Mouse (Mus musculus) lung, embryonic 16.5 days (tissue): ENCODE measurements around the gene Gucy1b2. TPM values are rescaled to one million over a fixed set of nuclear protein-coding genes. Genes with fewer than 3 reads are reported as not detected.
A peak's percentile ranks its signal among the peaks of the same experiment; 100 is the strongest.

Source experiments
- ATAC-seq: fragments of 200-750 bp; cut with Nextera tagmentation; 2 replicates; pipeline ENCODE4 v1.8.0; 2017; ENCODE audit warnings: low read depth, mild to moderate bottlenecking, moderate library complexity
- H3K27ac ChIP-seq: fragments of 300-500 bp; sonication (generic); 2 replicates; pipeline ENCODE4 v1.5.1; 2014; ENCODE audit warnings: mild to moderate bottlenecking, control low read depth, low read length
- H3K27me3 ChIP-seq: fragments of 300-500 bp; sonication (generic); 2 replicates; pipeline ENCODE4 v1.6.1; 2014; ENCODE audit warnings: low read depth, low read length, mixed read lengths; ENCODE audit not compliant: control insufficient read depth, insufficient read depth
- H3K36me3 ChIP-seq: fragments of 300-500 bp; sonication (generic); 2 replicates; pipeline ENCODE4 v1.6.1; 2014; ENCODE audit warnings: low read length; ENCODE audit not compliant: control insufficient read depth, insufficient read depth
- H3K4me1 ChIP-seq: fragments of 300-500 bp; sonication (generic); replicated peaks from 2 replicates; pipeline ENCODE4 v1.6.1; 2014; ENCODE audit warnings: low read length, mixed read lengths; ENCODE audit not compliant: control insufficient read depth, insufficient read depth
- H3K4me2 ChIP-seq: fragments of 300-500 bp; sonication (generic); 2 replicates; pipeline ENCODE4 v1.6.1; 2014; ENCODE audit warnings: low read depth, low read length, control low read depth
- H3K4me3 ChIP-seq: fragments of 300-500 bp; sonication (generic); 2 replicates; pipeline ENCODE4 v1.5.1; 2014; ENCODE audit warnings: mild to moderate bottlenecking, low read length, control low read depth
- H3K9ac ChIP-seq: fragments of 300-500 bp; sonication (generic); 2 replicates; pipeline ENCODE4 v1.6.1; 2014; ENCODE audit warnings: low read length, control low read depth
- H3K9me3 ChIP-seq: fragments of 300-500 bp; sonication (generic); 2 replicates; pipeline ENCODE4 v1.6.1; 2016; ENCODE audit warnings: low read length; ENCODE audit not compliant: control insufficient read depth
- WGBS: fragments of 180-500 bp; shearing (Covaris S2); extraction: QIAGEN DNeasy Blood & Tissue Kit; methylation state at CpG from one replicate; pipeline ENCODE4 v1.1.7; 2014; 5-methylcytosine and 5-hydroxymethylcytosine counted together
- polyA plus RNA-seq: library from polyadenylated mRNA; unstranded; fragments of >200 nt; fragmentation: Nextera tagmentation; extraction: Ambion mirVana; gene quantifications from 2 replicates; pipeline ENCODE4 v1.2.1, GENCODE M21; 2015

The Gucy1b2 gene
- polyA plus RNA-seq, 1 experiment from 2014 or later, result 0.31 TPM

GRCm38 (mm10) chr14:62472061-62472460 is 16.0 kb upstream of the Gucy1b2 start:
- no peak overlapping the region for H3K4me2 ChIP-seq
- WGBS, result 73% methylated on average over 2 of the region's 2 CpGs
- no peak overlapping the region for H3K9ac ChIP-seq
- H3K27me3 ChIP-seq, result no peaks in the 10 kb centered on the region
- no peak overlapping the region for H3K27ac ChIP-seq
- no peaks in the 10 kb centered on the region for H3K4me1 ChIP-seq
- no peak for ATAC-seq
- no peaks in the 10 kb centered on the region for H3K9me3 ChIP-seq
- no peaks in the 10 kb centered on the region for H3K36me3 ChIP-seq
- no peak overlapping the region for H3K4me3 ChIP-seq

GRCm38 (mm10) chr14:62468753-62469125 is 12.7 kb upstream of the Gucy1b2 start:
- Histone ChIP-seq H3K27ac (no peak overlapping the region), H3K9ac (no peak overlapping the region), H3K27me3 (no peaks in the 10 kb centered on the region), H3K9me3 (no peaks in the 10 kb centered on the region), H3K4me2 (no peak overlapping the region), H3K36me3 (no peaks in the 10 kb centered on the region), H3K4me1 (0 out of 2 replicates have a peak, but pooled peaks cover 3% of the 10 kb centered on the region), H3K4me3 (no peak overlapping the region)
- WGBS, result 89% methylated on average over 5 of the region's 5 CpGs
- ATAC-seq, result no peak

- no peak overlapping the region for H3K4me2 ChIP-seq
- 0 out of 2 replicates have a peak, but pooled peaks cover 3% of the 10 kb centered on the region for H3K4me1 ChIP-seq
- H3K27me3 ChIP-seq, result no peaks in the 10 kb centered on the region
- H3K9me3 ChIP-seq, result no peaks in the 10 kb centered on the region
- no peak overlapping the region for H3K9ac ChIP-seq
- H3K27ac ChIP-seq, result no peak overlapping the region
- 59% methylated on average over 6 of the region's 6 CpGs for WGBS
- H3K36me3 ChIP-seq, result no peaks in the 10 kb centered on the region
- no peak for ATAC-seq
- no peak overlapping the region for H3K4me3 ChIP-seq
These were observed 12.1 kb upstream of the Gucy1b2 start for GRCm38 (mm10) chr14:62468119-62468752.

- WGBS, result 20% methylated on average over 9 of the region's 9 CpGs
- Histone ChIP-seq H3K36me3 (no peaks in the 10 kb centered on the region), H3K9me3 (no peaks in the 10 kb centered on the region; the same call in 1 of the 2 replicates), H3K9ac (no peak overlapping the region), H3K4me2 (0 out of 2 replicates have a peak overlapping the region, but pooled peaks have one; percentile 18), H3K27ac (no peak overlapping the region), H3K4me3 (no peak overlapping the region), H3K27me3 (no peaks in the 10 kb centered on the region), H3K4me1 (0 out of 2 replicates have a peak, but pooled peaks cover 3% of the 10 kb centered on the region)
- peak; percentile 90 for ATAC-seq
These were observed 8.9 kb upstream of the Gucy1b2 start for GRCm38 (mm10) chr14:62464966-62465365.

- H3K4me1 ChIP-seq, result peaks cover 8% of the 10 kb centered on the region; the same call in 1 of the 2 replicates
- WGBS, result 49% methylated on average over 11 of the region's 11 CpGs
- ATAC-seq, result no peak
- no peak overlapping the region for H3K4me2 ChIP-seq
- H3K4me3 ChIP-seq, result no peak overlapping the region
- H3K9me3 ChIP-seq, result no peaks in the 10 kb centered on the region; the same call in 1 of the 2 replicates
- H3K36me3 ChIP-seq, result no peaks in the 10 kb centered on the region
- H3K27me3 ChIP-seq, result no peaks in the 10 kb centered on the region
- H3K27ac ChIP-seq, result no peak overlapping the region
- H3K9ac ChIP-seq, result no peak overlapping the region
These were observed 3.5 kb upstream of the Gucy1b2 start for GRCm38 (mm10) chr14:62459541-62459940.

GRCm38 (mm10) chr14:62457420-62458181 is 1.5 kb upstream of the Gucy1b2 start:
- Histone ChIP-seq H3K4me1 (peaks cover 12% of the 10 kb centered on the region; the same call in 1 of the 2 replicates), H3K4me3 (no peak overlapping the region), H3K9ac (no peak overlapping the region), H3K4me2 (peak overlapping the region; percentile 36), H3K36me3 (no peaks in the 10 kb centered on the region), H3K27me3 (no peaks in the 10 kb centered on the region), H3K27ac (no peak overlapping the region), H3K9me3 (no peaks in the 10 kb centered on the region; the same call in 1 of the 2 replicates)
- ATAC-seq, result peak; percentile 72
- WGBS, result 17% methylated on average over 22 of the region's 22 CpGs

- H3K27ac ChIP-seq, result no peak overlapping the region; the same call in 1 of the 2 replicates
These were observed 564 bp downstream of the Gucy1b2 start for GRCm38 (mm10) chr14:62455570-62455879.

GRCm38 (mm10) chr14:62454760-62455569 is 1.1 kb downstream of the Gucy1b2 start:
- Histone ChIP-seq H3K9me3 (no peaks in the 10 kb centered on the region), H3K27me3 (no peaks in the 10 kb centered on the region), H3K36me3 (no peaks in the 10 kb centered on the region), H3K27ac (peak overlapping the region; percentile 78), H3K4me1 (peaks cover 12% of the 10 kb centered on the region; the same call in 1 of the 2 replicates), H3K4me3 (no peak overlapping the region), H3K4me2 (no peak overlapping the region), H3K9ac (no peak overlapping the region)
- WGBS, result 28% methylated on average over 9 of the region's 9 CpGs
- ATAC-seq, result peak; percentile 72

More at GRCm38 (mm10) chr14:62455570-62455879, 564 bp downstream of the Gucy1b2 start:
- ATAC-seq, result 0 out of 2 replicates have a peak, but pooled peaks have one; percentile 43
- Histone ChIP-seq H3K36me3 (no peaks in the 10 kb centered on the region), H3K4me1 (peaks cover 12% of the 10 kb centered on the region; the same call in 1 of the 2 replicates), H3K27me3 (no peaks in the 10 kb centered on the region), H3K9ac (no peak overlapping the region), H3K4me3 (no peak overlapping the region), H3K9me3 (no peaks in the 10 kb centered on the region), H3K4me2 (no peak overlapping the region)
- WGBS, result 52% methylated on average over 5 of the region's 5 CpGs

- ATAC-seq, result no peak; the same call in 1 of the 2 replicates
- Histone ChIP-seq H3K36me3 (no peaks in the 10 kb centered on the region), H3K9ac (no peak overlapping the region), H3K4me2 (no peak overlapping the region), H3K4me3 (no peak overlapping the region), H3K9me3 (no peaks in the 10 kb centered on the region), H3K4me1 (peaks cover 12% of the 10 kb centered on the region; the same call in 1 of the 2 replicates), H3K27me3 (no peaks in the 10 kb centered on the region), H3K27ac (peak overlapping the region; percentile 78)
- whole genome bisulfite sequencing, result 27% methylated on average over 3 of the region's 3 CpGs
These were observed 2.0 kb downstream of the Gucy1b2 start for GRCm38 (mm10) chr14:62454136-62454535.
